Mouse (Mus musculus): ENCODE data around the gene Hrct1. TPM values are rescaled to one million over a fixed set of nuclear protein-coding genes. Genes with fewer than 3 reads are reported as not detected.

Hrct1 gene
- 0.11 and 0.16 TPM in 2 replicates for polyA plus RNA-seq (2016; fragmentation: Nextera tagmentation; extraction: Ambion mirVana)

- H3K36me3 ChIP-seq = no peaks in the 10 kb centered on the region
- no peaks in the 10 kb centered on the region for H3K4me1 ChIP-seq
- ATAC-seq (ENCODE audit: low FRiP score, low read depth) = no peak
- no peaks in the 10 kb centered on the region for H3K9me3 ChIP-seq
- WGBS = 74% methylated on average over 3 of the region's 3 CpGs
- no peaks in the 10 kb centered on the region; the same call in 1 of the 2 replicates for H3K27me3 ChIP-seq
- H3K4me2 ChIP-seq (replicated peaks) = no peak within 1 kb of the TSS
- H3K27ac ChIP-seq (replicated peaks) = no peak within 1 kb of the TSS
- H3K9ac ChIP-seq (replicated peaks) = no peak within 1 kb of the TSS
- H3K4me3 ChIP-seq = no peak within 1 kb of the TSS
These were observed at the start of gene Hrct1 for GRCm38 (mm10) chr4:43726995-43727394. Hrct1 (plus strand) TSS chr4:43727188.

DNA sequence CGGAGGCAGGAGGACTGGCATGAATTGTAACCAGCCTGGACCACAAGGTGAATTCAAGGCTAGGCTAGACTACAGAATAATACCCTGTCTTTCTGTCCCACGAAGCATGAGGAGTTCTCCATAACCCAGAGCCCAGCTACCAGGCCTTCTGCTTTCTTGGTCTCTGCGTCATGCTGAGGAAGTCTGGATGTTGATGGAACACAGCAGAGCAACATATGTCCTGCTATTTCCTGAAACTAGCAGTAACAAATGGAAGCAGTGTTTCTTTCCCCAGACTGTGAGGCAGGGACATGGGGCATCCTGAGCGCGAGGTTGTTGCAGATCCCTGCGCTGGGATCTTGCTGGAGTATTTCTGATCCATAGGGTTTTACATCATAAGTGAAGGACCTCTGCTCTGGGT, 48.4 kb upstream of the Hrct1 start:
- Histone ChIP-seq H3K9me3 (no peaks in the 10 kb centered on the region), H3K4me3 (no peak overlapping the region), H3K27me3 (no peaks in the 10 kb centered on the region), H3K4me2 (replicated peaks) (no peak overlapping the region), H3K4me1 (no peaks in the 10 kb centered on the region), H3K36me3 (peaks cover 89% of the 10 kb centered on the region), H3K9ac (replicated peaks) (no peak overlapping the region), H3K27ac (replicated peaks) (no peak overlapping the region)
- WGBS = 84% methylated on average over 6 of the region's 6 CpGs
- ATAC-seq (ENCODE audit: low FRiP score, low read depth) = no peak

GRCm38 (mm10) chr4:43679416-43680043, 47.5 kb upstream of the Hrct1 start:
- no peaks in the 10 kb centered on the region for H3K9me3 ChIP-seq
- no peak overlapping the region for H3K9ac ChIP-seq (replicated peaks)
- H3K4me3 ChIP-seq = no peak overlapping the region
- H3K36me3 ChIP-seq = peaks cover 90% of the 10 kb centered on the region
- ATAC-seq (ENCODE audit: low FRiP score, low read depth) = no peak
- H3K27ac ChIP-seq (replicated peaks) = no peak overlapping the region
- no peaks in the 10 kb centered on the region for H3K27me3 ChIP-seq
- H3K4me2 ChIP-seq (replicated peaks) = no peak overlapping the region
- 86% methylated on average over 7 of the region's 7 CpGs for WGBS
- no peaks in the 10 kb centered on the region for H3K4me1 ChIP-seq

- no peak overlapping the region for H3K4me2 ChIP-seq (replicated peaks)
- no peaks in the 10 kb centered on the region for H3K27me3 ChIP-seq
- no peak overlapping the region for H3K4me3 ChIP-seq
- WGBS = 93% methylated on average over 17 of the region's 17 CpGs
- H3K27ac ChIP-seq (replicated peaks) = no peak overlapping the region
- no peak for ATAC-seq (ENCODE audit: low FRiP score, low read depth)
- no peaks in the 10 kb centered on the region for H3K4me1 ChIP-seq
- H3K9me3 ChIP-seq = no peaks in the 10 kb centered on the region
- peaks cover 52% of the 10 kb centered on the region for H3K36me3 ChIP-seq
- H3K9ac ChIP-seq (replicated peaks) = no peak overlapping the region
These were observed 37.0 kb upstream of the Hrct1 start for GRCm38 (mm10) chr4:43690021-43690420.

DNA sequence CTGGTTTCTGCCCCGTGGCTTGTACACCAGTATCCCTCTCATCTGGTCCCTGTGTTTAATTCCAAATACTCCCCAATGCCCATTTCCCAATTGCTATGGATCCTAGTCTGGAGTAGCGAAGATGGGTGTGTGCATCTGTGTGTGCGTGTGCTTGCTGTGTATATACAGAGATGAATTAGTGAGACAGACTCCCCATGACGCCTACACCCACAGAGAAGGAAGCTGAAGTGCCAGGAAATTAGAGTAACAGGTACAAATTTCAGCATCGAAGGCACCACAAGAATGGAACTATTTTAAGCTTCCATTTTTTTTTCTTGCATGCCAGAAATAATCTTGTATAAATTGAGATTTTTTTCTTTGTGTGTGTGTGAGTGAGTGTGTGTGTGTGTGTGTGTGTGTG, 36.0 kb upstream of the Hrct1 start:
- no peak overlapping the region for H3K9ac ChIP-seq (replicated peaks)
- peaks cover 41% of the 10 kb centered on the region for H3K36me3 ChIP-seq
- no peaks in the 10 kb centered on the region for H3K4me1 ChIP-seq
- H3K9me3 ChIP-seq = no peaks in the 10 kb centered on the region
- H3K4me3 ChIP-seq = no peak overlapping the region
- 83% methylated on average over 5 of the region's 5 CpGs for WGBS
- H3K27me3 ChIP-seq = no peaks in the 10 kb centered on the region
- H3K4me2 ChIP-seq (replicated peaks) = no peak overlapping the region
- no peak overlapping the region for H3K27ac ChIP-seq (replicated peaks)
- no peak for ATAC-seq (ENCODE audit: low FRiP score, low read depth)

- no peak for ATAC-seq (ENCODE audit: low FRiP score, low read depth)
- WGBS = 79% methylated on average over 5 of the region's 5 CpGs
These were observed 33.2 kb upstream of the Hrct1 start for GRCm38 (mm10) chr4:43693806-43694241.

DNA sequence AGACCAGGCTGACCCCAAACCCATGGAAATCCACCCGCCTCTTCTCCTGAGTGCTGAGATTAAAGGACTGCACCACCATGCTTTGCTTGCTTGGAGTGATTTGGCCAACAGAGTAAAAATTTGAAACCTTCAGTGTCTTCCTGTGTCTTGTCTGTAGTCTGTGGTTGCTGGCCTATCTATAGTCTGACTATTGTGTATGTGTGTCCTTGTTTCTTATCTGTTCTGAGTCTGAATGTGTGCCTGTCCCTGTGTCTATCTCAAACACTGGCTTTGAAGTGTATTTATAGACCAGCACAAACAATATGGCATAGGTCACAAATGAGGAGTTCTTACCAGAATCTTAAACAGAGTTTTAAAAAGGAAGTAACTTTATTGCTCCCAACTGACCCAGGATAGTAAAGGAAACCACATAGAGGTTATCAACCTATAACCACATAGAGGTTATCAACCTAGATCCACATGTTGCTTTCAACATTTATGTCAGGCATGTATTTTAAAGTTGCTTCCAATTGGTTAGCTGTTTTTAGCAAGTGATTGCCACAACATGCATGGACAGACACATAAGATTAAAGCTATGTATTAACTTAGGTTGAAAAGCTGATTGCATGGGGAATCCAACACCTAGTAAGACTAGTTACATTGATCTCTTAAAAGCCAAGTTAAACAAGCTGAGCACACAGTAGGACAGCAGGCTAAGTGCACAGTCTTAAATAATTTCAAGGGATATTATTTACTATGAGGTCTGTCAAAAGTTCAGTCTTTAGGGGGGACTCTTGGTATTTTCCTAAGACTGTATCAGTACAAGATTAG, 32.3 kb upstream of the Hrct1 start:
- no peak overlapping the region for H3K9ac ChIP-seq (replicated peaks)
- no peaks in the 10 kb centered on the region for H3K4me1 ChIP-seq
- WGBS = 87% methylated on average over 1 of the region's 1 CpGs
- H3K36me3 ChIP-seq = peaks cover 14% of the 10 kb centered on the region
- no peak overlapping the region for H3K4me2 ChIP-seq (replicated peaks)
- H3K4me3 ChIP-seq = no peak overlapping the region
- no peak overlapping the region for H3K27ac ChIP-seq (replicated peaks)
- ATAC-seq (ENCODE audit: low FRiP score, low read depth) = no peak
- no peaks in the 10 kb centered on the region for H3K9me3 ChIP-seq
- H3K27me3 ChIP-seq = no peaks in the 10 kb centered on the region

More at GRCm38 (mm10) chr4:43693806-43694241, 33.2 kb upstream of the Hrct1 start:
- H3K4me1 ChIP-seq = no peaks in the 10 kb centered on the region
- H3K4me3 ChIP-seq = no peak overlapping the region
- peaks cover 22% of the 10 kb centered on the region for H3K36me3 ChIP-seq
- no peaks in the 10 kb centered on the region for H3K27me3 ChIP-seq
- H3K9me3 ChIP-seq = no peaks in the 10 kb centered on the region
- H3K27ac ChIP-seq (replicated peaks) = no peak overlapping the region
- H3K4me2 ChIP-seq (replicated peaks) = no peak overlapping the region
- no peak overlapping the region for H3K9ac ChIP-seq (replicated peaks)

- Histone ChIP-seq H3K9me3 (no peaks in the 10 kb centered on the region), H3K27me3 (no peaks in the 10 kb centered on the region), H3K36me3 (peaks cover 8% of the 10 kb centered on the region), H3K9ac (replicated peaks) (no peak overlapping the region), H3K4me1 (no peaks in the 10 kb centered on the region), H3K4me2 (replicated peaks) (no peak overlapping the region), H3K27ac (replicated peaks) (no peak overlapping the region), H3K4me3 (no peak overlapping the region)
- ATAC-seq (ENCODE audit: low FRiP score, low read depth) = no peak
- WGBS = 37% methylated on average over 9 of the region's 9 CpGs
These were observed 31.7 kb upstream of the Hrct1 start for GRCm38 (mm10) chr4:43695249-43695671.

- no peaks in the 10 kb centered on the region for H3K36me3 ChIP-seq
- no peak for ATAC-seq (ENCODE audit: low FRiP score, low read depth)
- WGBS = 94% methylated on average over 13 of the region's 13 CpGs
- no peak overlapping the region for H3K4me2 ChIP-seq (replicated peaks)
- H3K4me1 ChIP-seq = no peaks in the 10 kb centered on the region
- H3K9ac ChIP-seq (replicated peaks) = no peak overlapping the region
- H3K4me3 ChIP-seq = no peak overlapping the region
- H3K27me3 ChIP-seq = no peaks in the 10 kb centered on the region
- no peaks in the 10 kb centered on the region for H3K9me3 ChIP-seq
- no peak overlapping the region for H3K27ac ChIP-seq (replicated peaks)
These were observed 30.4 kb upstream of the Hrct1 start for GRCm38 (mm10) chr4:43696561-43696960.

- no peaks in the 10 kb centered on the region for H3K4me1 ChIP-seq
- H3K9me3 ChIP-seq = no peaks in the 10 kb centered on the region
- H3K36me3 ChIP-seq = no peaks in the 10 kb centered on the region
- 91% methylated on average over 6 of the region's 6 CpGs for WGBS
- no peak within 1 kb of the TSS for H3K27ac ChIP-seq (replicated peaks)
- H3K4me2 ChIP-seq (replicated peaks) = no peak within 1 kb of the TSS
- ATAC-seq (ENCODE audit: low FRiP score, low read depth) = no peak
- H3K9ac ChIP-seq (replicated peaks) = no peak within 1 kb of the TSS
- no peak within 1 kb of the TSS for H3K4me3 ChIP-seq
- no peaks in the 10 kb centered on the region for H3K27me3 ChIP-seq
These were observed 26.3 kb upstream of the Hrct1 start, which contains the start of gene Olfr70 for GRCm38 (mm10) chr4:43700707-43701106. Olfr70 (minus strand) TSS chr4:43700807.

- no peaks in the 10 kb centered on the region for H3K4me1 ChIP-seq
- no peak overlapping the region for H3K27ac ChIP-seq (replicated peaks)
- H3K9ac ChIP-seq (replicated peaks) = no peak overlapping the region
- 76% methylated on average over 6 of the region's 6 CpGs for WGBS
- H3K4me2 ChIP-seq (replicated peaks) = no peak overlapping the region
- H3K27me3 ChIP-seq = no peaks in the 10 kb centered on the region
- no peaks in the 10 kb centered on the region for H3K36me3 ChIP-seq
- no peak for ATAC-seq (ENCODE audit: low FRiP score, low read depth)
- H3K4me3 ChIP-seq = no peak overlapping the region
- H3K9me3 ChIP-seq = no peaks in the 10 kb centered on the region
These were observed 23.5 kb upstream of the Hrct1 start for GRCm38 (mm10) chr4:43703439-43703838.

GRCm38 (mm10) chr4:43703851-43704250, 23.1 kb upstream of the Hrct1 start:
- H3K4me1 ChIP-seq = no peaks in the 10 kb centered on the region
- no peak overlapping the region for H3K27ac ChIP-seq (replicated peaks)
- no peaks in the 10 kb centered on the region for H3K9me3 ChIP-seq
- H3K36me3 ChIP-seq = no peaks in the 10 kb centered on the region
- WGBS = 83% methylated on average over 8 of the region's 8 CpGs
- no peak overlapping the region for H3K4me2 ChIP-seq (replicated peaks)
- no peaks in the 10 kb centered on the region for H3K27me3 ChIP-seq
- H3K4me3 ChIP-seq = no peak overlapping the region
- H3K9ac ChIP-seq (replicated peaks) = no peak overlapping the region
- no peak for ATAC-seq (ENCODE audit: low FRiP score, low read depth)

Data from midbrain, embryonic 12.5 days (tissue).